Comparison of ENCODE assay signal across 13 mouse cellular contexts in the genomic region with DNA sequence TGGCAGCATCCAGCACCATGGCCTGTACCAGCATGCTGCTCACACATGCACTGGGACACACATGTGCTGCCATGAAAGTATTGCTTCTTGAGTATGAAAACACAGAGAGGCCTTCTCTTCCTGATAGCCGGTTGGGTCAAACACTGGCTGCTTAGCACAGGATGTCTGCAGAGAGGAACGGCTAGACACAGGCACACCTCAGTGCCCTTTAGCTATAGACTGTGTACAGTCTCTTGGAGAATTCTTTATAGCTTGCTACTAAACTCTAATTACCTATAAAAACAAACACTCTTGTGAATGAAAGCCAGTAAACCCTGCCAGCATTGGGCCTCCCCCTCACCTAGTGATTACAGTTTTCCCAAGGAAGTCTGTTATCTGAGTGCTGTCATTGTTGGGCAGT.
"Had no signal": no experiment of that assay in that cellular context is flagged by ENCODE, and none has a peak within 500 bp of the region (broad histone marks: within the 10 kb centered on the region; RNA-seq: fewer than 3 reads in every experiment).

No protein-coding gene starts in this region.

- H3K9ac ChIP-seq: liver, embryonic 14.5 days; midbrain, embryonic 13.5 days; neural tube, embryonic 15.5 days had no signal

- H3K4me3 ChIP-seq: layer of hippocampus, adult 2 months; midbrain, embryonic 13.5 days; neural tube, embryonic 15.5 days had no signal

- H3K4me2 ChIP-seq: midbrain, embryonic 13.5 days; neural tube, embryonic 15.5 days had no signal

- H3K36me3 ChIP-seq: midbrain, embryonic 13.5 days; neural tube, embryonic 15.5 days had no signal

- H3K27ac ChIP-seq: layer of hippocampus, adult 2 months; liver, embryonic 14.5 days; midbrain, embryonic 13.5 days; neural tube, embryonic 15.5 days had no signal

- H3K27me3 ChIP-seq: midbrain, embryonic 13.5 days; neural tube, embryonic 15.5 days had no signal

- ATAC-seq: intestine, postnatal 0 days; midbrain, embryonic 13.5 days had no signal

- DNase-seq: kidney, adult 8-10 months; kidney, postnatal 14 days; left cerebral cortex, postnatal 4 days; lung, adult 18-20 months; retina, postnatal 1 day; right cerebral cortex, postnatal 4 days; spleen, adult 18-20 months; thymus, postnatal 36 days had no signal

- H3K9me3 ChIP-seq: midbrain, embryonic 13.5 days; neural tube, embryonic 15.5 days had no signal
